Mouse (Mus musculus): ENCODE measurements around the gene Ccdc61.
A peak's percentile ranks its signal among the peaks of the same experiment; 100 is the strongest.

The Ccdc61 gene

DNA sequence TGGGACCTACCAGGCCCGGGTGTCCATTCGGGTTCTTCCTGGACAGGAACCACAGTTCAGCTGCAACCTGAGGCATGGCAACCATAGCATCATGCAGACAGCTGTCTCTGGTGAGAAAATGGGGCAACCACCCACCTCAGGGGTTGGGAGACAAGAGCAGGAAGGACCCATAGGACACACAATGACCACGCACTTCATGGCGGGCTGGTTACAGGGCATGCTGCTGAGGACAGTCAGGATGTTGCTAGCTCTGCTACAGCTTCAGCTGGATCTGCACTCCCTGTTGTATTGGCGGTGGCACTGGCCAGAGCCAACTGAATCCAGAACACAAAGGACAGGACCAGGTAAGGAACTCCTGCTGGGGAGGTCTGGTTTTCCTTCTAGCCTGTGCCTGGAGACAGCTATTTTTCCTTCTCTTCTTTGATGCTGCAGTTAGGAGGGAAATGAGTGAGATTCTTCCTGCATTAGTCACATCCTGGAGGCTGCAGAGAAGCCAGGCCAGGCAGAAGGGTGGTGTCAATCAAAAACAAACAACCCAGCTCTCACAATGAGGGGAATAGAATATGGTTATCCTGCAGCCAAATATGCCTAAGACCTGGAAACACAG lies 51.8 kb downstream of the Ccdc61 start:
- DNase-seq (ENCODE audit: low read depth, low spot score) = peak; percentile 78

DNA sequence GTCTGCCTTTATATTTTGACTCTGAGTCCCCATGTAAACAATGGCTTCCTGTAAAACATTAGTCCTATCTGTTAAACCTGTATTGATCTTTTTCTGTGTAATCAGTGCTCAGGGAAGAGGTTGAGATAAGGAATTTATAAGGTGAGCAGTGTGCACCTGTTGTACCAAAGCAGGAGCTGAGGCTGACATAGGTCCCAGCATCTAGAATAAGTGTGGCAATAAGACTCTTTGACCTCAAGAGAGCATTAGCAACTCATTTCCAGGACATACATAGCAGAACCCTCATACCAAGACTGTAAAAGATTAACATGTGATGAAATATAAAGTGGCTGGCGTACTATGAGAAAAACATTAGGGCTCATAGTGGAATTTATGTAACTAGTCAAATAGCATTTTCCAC lies 61.8 kb downstream of the Ccdc61 start:
- DNase-seq (ENCODE audit: low read depth, low spot score) = no peak

DNA sequence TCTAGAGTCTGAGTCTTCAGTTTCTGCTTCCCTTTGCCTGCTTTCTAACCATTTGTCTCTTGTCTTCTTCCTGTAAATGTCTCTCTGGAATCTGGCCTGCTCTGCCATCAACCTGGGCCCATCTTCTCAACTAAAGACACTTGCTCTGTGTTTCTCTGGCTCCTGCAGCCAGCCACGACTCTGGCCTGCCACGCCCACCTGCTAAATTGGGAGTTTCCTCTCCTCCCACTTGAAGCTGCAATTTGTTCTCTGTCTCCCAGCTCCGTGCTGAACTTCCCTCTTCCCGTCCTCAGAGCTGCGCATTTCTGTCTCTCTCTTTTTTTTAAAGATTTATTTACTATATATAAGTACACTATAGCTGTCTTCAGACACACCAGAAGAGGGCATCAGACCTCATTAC lies 65.4 kb downstream of the Ccdc61 start:
- peak; percentile 46 for DNase-seq (ENCODE audit: low read depth, low spot score)

DNA sequence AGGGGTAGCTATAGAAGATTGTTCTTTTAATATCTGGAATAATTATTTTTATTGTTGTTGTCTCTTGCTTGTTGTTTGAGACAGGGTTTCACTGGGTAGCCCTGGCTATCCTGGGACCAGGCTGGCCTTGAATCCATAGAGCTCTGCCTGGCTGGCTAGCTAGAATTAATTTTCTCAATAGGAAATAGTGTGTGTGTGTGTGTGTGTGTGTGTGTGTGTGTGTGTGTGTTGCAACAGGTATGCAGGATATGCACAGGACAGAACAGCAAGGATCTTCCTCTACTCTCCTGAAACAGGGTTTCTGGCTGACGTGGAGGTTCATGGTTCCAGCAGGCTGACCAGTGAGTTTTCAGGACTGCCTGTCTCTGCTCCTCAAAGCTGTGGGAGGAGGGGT lies 69.0 kb downstream of the Ccdc61 start:
- no peak for DNase-seq (ENCODE audit: low read depth, low spot score)

Data from R1 (cell line).